Comparison of ENCODE assay signal across 15 mouse cellular contexts in genomic region chr16:14438561-14438960, GRCm38 (mm10).
"Had no signal": no experiment of that assay in that cellular context is flagged by ENCODE, and none has a peak within 500 bp of the region (broad histone marks: within the 10 kb centered on the region; RNA-seq: fewer than 3 reads in every experiment).

No protein-coding gene starts in this region.

- H3K4me1 ChIP-seq: limb, embryonic 15.5 days; liver, embryonic 12.5 days; midbrain, embryonic 12.5 days had no signal

- H3K27me3 ChIP-seq: limb, embryonic 15.5 days; liver, embryonic 12.5 days; midbrain, embryonic 12.5 days; neural tube, embryonic 15.5 days had no signal

- DNase-seq: kidney, adult 8-10 months; layer of hippocampus, adult 9-11 months; layer of hippocampus, postnatal 36 days; lung, embryonic 14.5 days; lung, postnatal 10 days; right cerebral cortex, adult 18-20 months; right cerebral cortex, postnatal 25 days; thymus, adult 18-20 months; thymus, postnatal 14 days had no signal

- H3K9me3 ChIP-seq: limb, embryonic 15.5 days; liver, embryonic 12.5 days; midbrain, embryonic 12.5 days; neural tube, embryonic 15.5 days had no signal

- H3K4me3 ChIP-seq: limb, embryonic 15.5 days; liver, embryonic 12.5 days; midbrain, embryonic 12.5 days; myocyte; neural tube, embryonic 15.5 days had no signal

- H3K27ac ChIP-seq: kidney, postnatal 0 days; limb, embryonic 15.5 days; liver, embryonic 12.5 days; midbrain, embryonic 12.5 days; neural tube, embryonic 15.5 days had no signal
